Mouse (Mus musculus): ENCODE measurements around the gene Pcif1. TPM values are rescaled to one million over a fixed set of nuclear protein-coding genes. Genes with fewer than 3 reads are reported as not detected.

Gene Pcif1
- total RNA-seq, 2 experiments from 2014 or later: 33.0 to 33.6 TPM

Other genes with a start within 250 kb of the Pcif1 start
- not detected for gene Wfdc16, start 240.5 kb upstream of the Pcif1 start, total RNA-seq (2021)
- not detected for gene Wfdc10, start 223.3 kb upstream of the Pcif1 start, total RNA-seq (2021)
- gene Wfdc9, start 222.7 kb upstream of the Pcif1 start, total RNA-seq (2021): not detected
- not detected for gene Wfdc11, start 205.2 kb upstream of the Pcif1 start, total RNA-seq (2021)
- not detected for gene Wfdc13, start 194.2 kb upstream of the Pcif1 start, total RNA-seq (2021)
- gene Spint4, start 180.8 kb upstream of the Pcif1 start, total RNA-seq (2021): not detected
- gene Spint5, start 164.0 kb upstream of the Pcif1 start, total RNA-seq (2021): not detected
- gene Wfdc3, start 133.4 kb upstream of the Pcif1 start, total RNA-seq (2021): under 1 TPM; 0.22 to 0.33 TPM
- 10 to 100 TPM; 29.4 to 30.2 TPM for gene Dnttip1, start 133.3 kb upstream of the Pcif1 start, total RNA-seq (2021)
- 10 to 100 TPM; 10.8 to 19.5 TPM for gene Ube2c, start 109.4 kb upstream of the Pcif1 start, total RNA-seq (2021)
- gene Tnnc2, start 99.3 kb upstream of the Pcif1 start, total RNA-seq (2021): not detected
- gene Snx21, start 93.5 kb upstream of the Pcif1 start, total RNA-seq (2021): 10 to 100 TPM; 20.8 to 23.0 TPM
- 10 to 100 TPM; 11.2 to 11.3 TPM for gene Acot8, start 74.4 kb upstream of the Pcif1 start, total RNA-seq (2021)
- 1 to 10 TPM; 2.4 to 2.6 TPM for gene Zswim3, start 74.2 kb upstream of the Pcif1 start, total RNA-seq (2021)
- gene Zswim1, start 56.6 kb upstream of the Pcif1 start, total RNA-seq (2021): 1 to 10 TPM; 3.7 to 5.0 TPM
- gene Spata25, start 50.8 kb upstream of the Pcif1 start, total RNA-seq (2021): 1 to 10 TPM in 1 of 2 experiments, under 1 TPM in 1; 0.86 to 1.0 TPM
- 100 to 1,000 TPM in 1 of 2 experiments, 10 to 100 TPM in 1; 97.7 to 103 TPM for gene Ctsa, start 46.4 kb upstream of the Pcif1 start, total RNA-seq (2021)
- 10 to 100 TPM; 34.6 to 34.7 TPM for gene Neurl2, start 45.8 kb upstream of the Pcif1 start, total RNA-seq (2021)
- 10 to 100 TPM; 43.7 to 58.5 TPM for gene Pltp, start 21.6 kb upstream of the Pcif1 start, total RNA-seq (2021)
- gene Zfp335, start 32.5 kb downstream of the Pcif1 start, total RNA-seq (2021): 10 to 100 TPM; 10.7 to 10.8 TPM
- under 1 TPM; 0.43 to 0.63 TPM for gene Mmp9, start 61.5 kb downstream of the Pcif1 start, total RNA-seq (2021)
- under 1 TPM; 0.73 to 0.91 TPM for gene Slc12a5, start 81.5 kb downstream of the Pcif1 start, total RNA-seq (2021)
- 10 to 100 TPM; 19.7 to 22.8 TPM for gene Ncoa5, start 155.6 kb downstream of the Pcif1 start, total RNA-seq (2021)
- 1 to 10 TPM; 2.4 to 3.0 TPM for gene Cd40, start 176.3 kb downstream of the Pcif1 start, total RNA-seq (2021)
- gene 1700025C18Rik, start 211.4 kb downstream of the Pcif1 start, total RNA-seq (2021): not detected

All from heart, postnatal 14 days (tissue).